Mouse (Mus musculus): Measurements from ENCODE around the gene Cog2.

DNA sequence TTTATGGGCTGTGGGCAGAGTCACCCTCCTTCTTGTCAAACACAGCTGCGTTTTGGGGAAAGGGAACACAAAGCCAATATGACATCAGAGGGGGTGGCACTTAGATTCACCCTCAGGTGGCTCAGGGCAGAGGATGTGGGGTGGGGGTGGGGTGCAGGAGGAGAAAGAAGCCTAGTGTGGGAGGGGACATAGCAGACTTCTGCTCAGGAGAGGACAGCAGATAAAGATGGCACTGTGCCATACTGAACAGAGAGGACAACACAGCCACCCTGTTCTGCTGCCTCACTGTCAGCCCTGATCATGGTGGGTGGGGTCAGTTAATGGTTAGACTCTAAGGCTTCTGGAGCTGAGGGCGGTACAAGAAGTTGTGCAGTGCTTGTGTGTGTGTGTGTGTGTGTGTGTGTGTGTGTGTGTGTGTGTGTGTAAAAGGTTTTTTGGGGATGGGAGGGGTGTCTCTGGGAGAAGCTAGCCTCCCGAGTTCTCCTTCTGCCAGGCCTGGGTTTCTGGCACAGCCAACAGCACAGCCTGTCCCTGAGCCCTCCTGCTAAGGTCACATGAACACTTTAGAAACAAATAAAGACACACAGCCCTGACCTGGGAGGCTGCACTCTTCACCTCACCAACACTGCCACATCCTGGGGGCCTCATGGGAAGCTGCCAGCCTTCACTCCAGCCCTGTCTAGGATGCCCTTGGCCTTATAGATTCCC is 65.3 kb downstream of the Cog2 start:
- TF ChIP-seq GATA1 (IDR thresholded peaks at IDR 0.05; ENCODE audit: borderline replicate concordance, low read length) (no peak), FLI1 (IDR thresholded peaks at IDR 0.05; ENCODE audit: low read length) (no peak)
